Mouse (Mus musculus): Measurements from ENCODE around the gene Nr4a1. TPM values are rescaled to one million over a fixed set of nuclear protein-coding genes. Genes with fewer than 3 reads are reported as not detected.

Nr4a1 gene
- polyA plus RNA-seq, 1 experiment from 2014 or later = 16.0 TPM

GRCm38 (mm10) chr15:101244012-101244411 lies 10.1 kb upstream of the Nr4a1 start:
- H3K4me3 ChIP-seq (replicated peaks) = no peak overlapping the region
- H3K27ac ChIP-seq (replicated peaks) = no peak overlapping the region
- no peak for ATAC-seq (ENCODE audit: insufficient number of reproducible peaks, low FRiP score, low TSS enrichment, low read depth)
- H3K4me1 ChIP-seq = peaks cover 49% of the 10 kb centered on the region
- H3K4me2 ChIP-seq (replicated peaks) = no peak overlapping the region
- H3K36me3 ChIP-seq = no peaks in the 10 kb centered on the region
- 69% methylated on average over 3 of the region's 3 CpGs for WGBS
- H3K9me3 ChIP-seq (replicated peaks) = no peaks in the 10 kb centered on the region
- H3K27me3 ChIP-seq = no peaks in the 10 kb centered on the region
- H3K9ac ChIP-seq = no peak overlapping the region

- H3K4me1 ChIP-seq = peaks cover 36% of the 10 kb centered on the region
- WGBS = under 1% methylated on average over 56 of the region's 56 CpGs
- peak overlapping the region; percentile 51 for H3K4me3 ChIP-seq (replicated peaks)
- peak overlapping the region; percentile 42 for H3K9ac ChIP-seq
- peak; percentile 96 for ATAC-seq (ENCODE audit: insufficient number of reproducible peaks, low FRiP score, low TSS enrichment, low read depth)
- H3K9me3 ChIP-seq (replicated peaks) = no peaks in the 10 kb centered on the region
- peak overlapping the region; percentile 72 for H3K4me2 ChIP-seq (replicated peaks)
- H3K27ac ChIP-seq (replicated peaks) = peak overlapping the region; percentile 96
- H3K27me3 ChIP-seq = no peaks in the 10 kb centered on the region
- H3K36me3 ChIP-seq = no peaks in the 10 kb centered on the region
Measured at GRCm38 (mm10) chr15:101246231-101247154, 7.6 kb upstream of the Nr4a1 start.

- H3K27me3 ChIP-seq = no peaks in the 10 kb centered on the region
- no peaks in the 10 kb centered on the region for H3K36me3 ChIP-seq
- no peak for ATAC-seq (ENCODE audit: insufficient number of reproducible peaks, low FRiP score, low TSS enrichment, low read depth)
- no peaks in the 10 kb centered on the region for H3K9me3 ChIP-seq (replicated peaks)
- 44% methylated on average over 1 of the region's 1 CpGs for WGBS
- peak overlapping the region; percentile 51 for H3K4me3 ChIP-seq (replicated peaks)
- H3K9ac ChIP-seq = no peak overlapping the region
- peak overlapping the region; percentile 72 for H3K4me2 ChIP-seq (replicated peaks)
- peak overlapping the region; percentile 96 for H3K27ac ChIP-seq (replicated peaks)
- peaks cover 33% of the 10 kb centered on the region for H3K4me1 ChIP-seq
Measured at GRCm38 (mm10) chr15:101247155-101247498, 6.9 kb upstream of the Nr4a1 start.

GRCm38 (mm10) chr15:101248029-101248710 lies 5.9 kb upstream of the Nr4a1 start:
- Histone ChIP-seq H3K4me2 (replicated peaks) (no peak overlapping the region), H3K9ac (no peak overlapping the region), H3K27ac (replicated peaks) (peak overlapping the region; percentile 83), H3K9me3 (replicated peaks) (no peaks in the 10 kb centered on the region), H3K36me3 (no peaks in the 10 kb centered on the region), H3K4me3 (replicated peaks) (no peak overlapping the region), H3K27me3 (no peaks in the 10 kb centered on the region), H3K4me1 (peaks cover 28% of the 10 kb centered on the region)
- WGBS = 37% methylated on average over 5 of the region's 5 CpGs
- no peak for ATAC-seq (ENCODE audit: insufficient number of reproducible peaks, low FRiP score, low TSS enrichment, low read depth)

GRCm38 (mm10) chr15:101250220-101250800 lies 3.8 kb upstream of the Nr4a1 start:
- H3K4me3 ChIP-seq (replicated peaks) = no peak overlapping the region
- no peak overlapping the region for H3K9ac ChIP-seq
- 80% methylated on average over 9 of the region's 9 CpGs for WGBS
- H3K4me2 ChIP-seq (replicated peaks) = no peak overlapping the region
- ATAC-seq (ENCODE audit: insufficient number of reproducible peaks, low FRiP score, low TSS enrichment, low read depth) = no peak
- no peaks in the 10 kb centered on the region for H3K9me3 ChIP-seq (replicated peaks)
- H3K36me3 ChIP-seq = no peaks in the 10 kb centered on the region
- peaks cover 39% of the 10 kb centered on the region for H3K4me1 ChIP-seq
- H3K27ac ChIP-seq (replicated peaks) = no peak overlapping the region
- H3K27me3 ChIP-seq = no peaks in the 10 kb centered on the region

- WGBS = 89% methylated on average over 5 of the region's 5 CpGs
- Histone ChIP-seq H3K27ac (replicated peaks) (no peak overlapping the region), H3K4me3 (replicated peaks) (no peak overlapping the region), H3K27me3 (no peaks in the 10 kb centered on the region), H3K4me2 (replicated peaks) (no peak overlapping the region), H3K4me1 (peaks cover 26% of the 10 kb centered on the region), H3K9ac (no peak overlapping the region), H3K36me3 (no peaks in the 10 kb centered on the region), H3K9me3 (replicated peaks) (no peaks in the 10 kb centered on the region)
- no peak for ATAC-seq (ENCODE audit: insufficient number of reproducible peaks, low FRiP score, low TSS enrichment, low read depth)
Measured at GRCm38 (mm10) chr15:101251930-101252329, 2.1 kb upstream of the Nr4a1 start.

GRCm38 (mm10) chr15:101252614-101253013 lies 1.5 kb upstream of the Nr4a1 start:
- H3K4me3 ChIP-seq (replicated peaks) = no peak overlapping the region
- no peaks in the 10 kb centered on the region for H3K36me3 ChIP-seq
- no peak overlapping the region for H3K9ac ChIP-seq
- no peak overlapping the region for H3K27ac ChIP-seq (replicated peaks)
- H3K27me3 ChIP-seq = no peaks in the 10 kb centered on the region
- H3K4me1 ChIP-seq = peaks cover 23% of the 10 kb centered on the region
- ATAC-seq (ENCODE audit: insufficient number of reproducible peaks, low FRiP score, low TSS enrichment, low read depth) = no peak
- H3K4me2 ChIP-seq (replicated peaks) = no peak overlapping the region
- no peaks in the 10 kb centered on the region for H3K9me3 ChIP-seq (replicated peaks)
- 80% methylated on average over 6 of the region's 6 CpGs for WGBS

- no peaks in the 10 kb centered on the region for H3K9me3 ChIP-seq (replicated peaks)
- ATAC-seq (ENCODE audit: insufficient number of reproducible peaks, low FRiP score, low TSS enrichment, low read depth) = no peak
- peaks cover 18% of the 10 kb centered on the region for H3K4me1 ChIP-seq
- WGBS = 21% methylated on average over 3 of the region's 3 CpGs
- peak overlapping the region; percentile 54 for H3K9ac ChIP-seq
- no peaks in the 10 kb centered on the region for H3K27me3 ChIP-seq
- peak overlapping the region; percentile 83 for H3K4me2 ChIP-seq (replicated peaks)
- H3K36me3 ChIP-seq = no peaks in the 10 kb centered on the region
- peak overlapping the region; percentile 57 for H3K4me3 ChIP-seq (replicated peaks)
- no peak overlapping the region; the same call in 1 of the 2 replicates for H3K27ac ChIP-seq (replicated peaks)
Measured at GRCm38 (mm10) chr15:101253563-101253885, 545 bp upstream of the Nr4a1 start.

- Histone ChIP-seq H3K9ac (no peak overlapping the region), H3K36me3 (no peaks in the 10 kb centered on the region), H3K4me3 (replicated peaks) (no peak overlapping the region), H3K27me3 (no peaks in the 10 kb centered on the region), H3K4me2 (replicated peaks) (no peak overlapping the region), H3K4me1 (peaks cover 32% of the 10 kb centered on the region), H3K27ac (replicated peaks) (no peak overlapping the region), H3K9me3 (replicated peaks) (no peaks in the 10 kb centered on the region)
- ATAC-seq (ENCODE audit: insufficient number of reproducible peaks, low FRiP score, low TSS enrichment, low read depth) = no peak
- WGBS = 73% methylated on average over 7 of the region's 7 CpGs
Measured at GRCm38 (mm10) chr15:101255842-101256462, 1.9 kb downstream of the Nr4a1 start.

- Histone ChIP-seq H3K27ac (replicated peaks) (no peak overlapping the region), H3K9ac (no peak overlapping the region), H3K27me3 (no peaks in the 10 kb centered on the region), H3K4me3 (replicated peaks) (no peak overlapping the region), H3K9me3 (replicated peaks) (no peaks in the 10 kb centered on the region), H3K4me2 (replicated peaks) (no peak overlapping the region), H3K4me1 (peaks cover 38% of the 10 kb centered on the region), H3K36me3 (no peaks in the 10 kb centered on the region)
- ATAC-seq (ENCODE audit: insufficient number of reproducible peaks, low FRiP score, low TSS enrichment, low read depth) = no peak
- 74% methylated on average over 14 of the region's 14 CpGs for WGBS
Measured at GRCm38 (mm10) chr15:101256463-101257206, 2.6 kb downstream of the Nr4a1 start.
